Mouse (Mus musculus) cerebral cortex, adult 2 months (tissue): Measurements from ENCODE around the gene Pamr1.

Source experiments
- WGBS: fragments of 180-500 bp; shearing (Covaris S2); methylation state at CpG from one replicate; pipeline ENCODE4 v1.1.7; 2018; 5-methylcytosine and 5-hydroxymethylcytosine counted together

Pamr1 gene

DNA sequence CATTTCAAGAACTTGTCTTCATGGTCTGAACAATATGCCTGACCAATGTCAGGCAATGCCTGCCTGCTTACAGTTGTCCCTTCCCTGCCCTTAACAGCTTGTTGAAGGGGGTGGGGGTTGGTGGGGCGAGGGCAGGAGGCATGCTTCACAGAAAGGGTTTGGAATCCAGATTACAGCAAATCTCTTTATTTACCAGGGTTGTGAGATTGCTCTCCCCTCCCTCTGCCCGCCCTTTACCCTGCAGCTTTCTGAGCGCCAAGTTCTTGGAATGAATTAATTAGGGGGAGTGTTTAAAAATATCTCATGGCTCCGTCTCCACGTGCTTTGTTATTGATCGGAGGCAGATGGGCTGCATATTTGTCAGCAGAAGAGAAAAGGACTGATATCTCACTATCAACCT is 113.5 kb downstream of the Pamr1 start:
- 16% methylated on average over 6 of the region's 6 CpGs for WGBS

DNA sequence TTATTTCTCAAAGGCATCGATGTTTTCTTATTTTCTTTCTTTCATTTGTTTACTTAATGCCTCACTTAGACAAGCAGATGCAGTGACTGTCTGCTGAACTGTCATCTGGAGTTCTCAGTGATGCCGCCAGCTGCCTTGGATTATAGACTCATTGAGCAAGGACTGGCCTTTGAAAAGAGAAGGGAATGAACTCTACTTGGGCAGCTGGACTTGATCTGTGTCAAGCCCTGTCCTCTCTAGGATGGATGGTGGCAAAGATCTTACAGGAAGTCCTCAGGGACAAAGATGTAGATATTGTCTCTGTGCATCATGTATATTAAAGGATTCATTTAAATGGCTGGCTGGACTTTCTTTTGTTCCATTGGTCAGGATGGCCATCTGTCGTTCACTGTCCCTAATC is 114.1 kb downstream of the Pamr1 start:
- WGBS, result 42% methylated on average over 3 of the region's 3 CpGs

DNA sequence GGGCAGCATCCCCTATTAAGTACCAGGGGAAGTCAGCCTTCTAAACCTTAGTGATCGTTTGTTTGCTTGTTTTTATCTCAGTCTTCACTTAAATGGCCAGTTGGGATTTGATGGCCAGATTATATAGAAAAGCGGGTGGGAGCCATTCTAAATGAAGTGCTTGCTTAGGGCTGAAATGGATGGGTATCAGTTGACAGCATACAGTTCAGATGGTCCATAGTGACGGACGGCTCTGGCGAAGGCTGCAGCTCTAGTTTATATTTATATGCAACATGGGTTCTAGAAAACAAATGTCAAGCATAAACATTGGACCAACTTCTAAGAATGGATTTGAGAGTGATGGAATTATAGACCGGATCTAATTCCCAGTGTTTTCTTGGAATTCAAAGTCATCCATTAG is 118.2 kb downstream of the Pamr1 start:
- WGBS, result 79% methylated on average over 6 of the region's 6 CpGs

DNA sequence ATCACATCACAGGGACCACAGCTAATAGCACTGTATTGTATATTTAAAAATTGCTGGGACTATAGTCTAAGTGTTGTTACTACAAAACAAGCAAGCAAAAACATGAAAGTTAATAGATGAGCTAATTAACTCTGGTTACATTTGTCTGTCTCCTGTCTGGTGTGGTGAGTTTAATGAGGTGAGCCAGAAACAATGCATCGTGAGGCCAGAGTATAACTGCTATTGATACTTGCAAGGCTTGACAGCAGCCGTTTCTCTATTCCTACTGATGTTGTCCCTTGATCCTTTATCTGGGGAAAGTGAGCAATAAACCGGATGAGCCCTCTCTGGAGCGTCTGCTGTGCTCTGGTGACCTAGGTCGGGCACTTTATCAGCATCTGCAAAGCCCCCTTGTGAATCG is 119.8 kb downstream of the Pamr1 start:
- WGBS, result 54% methylated on average over 6 of the region's 6 CpGs

DNA sequence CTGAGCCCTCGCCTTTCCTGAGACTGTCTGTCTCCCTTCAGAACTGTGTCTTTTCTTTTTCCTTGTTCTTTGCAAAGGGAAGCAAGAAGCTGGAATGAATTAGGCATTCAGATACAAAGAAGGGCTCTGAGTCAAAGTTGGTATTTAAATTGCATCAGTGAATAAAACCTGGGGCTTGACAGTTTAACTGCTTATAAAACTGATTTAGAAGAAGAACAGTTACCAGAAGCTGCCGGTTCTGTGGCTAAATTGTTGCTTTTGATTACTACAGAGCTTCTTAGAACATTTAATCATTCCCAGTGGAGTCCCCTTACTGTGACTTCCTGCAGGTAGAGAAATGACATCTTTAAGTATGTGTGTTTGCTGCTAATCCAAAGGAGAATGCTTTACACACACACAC is 124.8 kb downstream of the Pamr1 start:
- 28% methylated on average over 2 of the region's 2 CpGs for WGBS

DNA sequence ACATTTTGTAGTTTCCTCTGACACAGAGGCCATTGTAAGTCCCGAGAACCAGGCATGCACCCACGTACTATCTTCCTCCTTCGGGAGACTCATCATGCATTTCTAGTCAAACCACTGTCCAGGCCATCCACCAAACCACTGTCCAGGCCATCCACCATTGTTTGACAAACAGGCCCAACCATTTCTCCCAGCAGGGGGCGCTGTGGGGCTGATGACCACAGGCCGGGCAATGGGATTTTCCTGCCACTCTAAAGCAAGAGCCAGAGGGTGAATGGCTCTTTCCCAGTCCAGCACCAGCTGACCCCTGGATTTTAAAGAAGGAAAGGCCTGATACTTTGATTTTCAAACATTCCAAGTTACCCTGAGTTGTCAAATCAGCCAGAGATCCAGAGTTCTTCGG is 125.5 kb downstream of the Pamr1 start:
- WGBS, result 45% methylated on average over 6 of the region's 6 CpGs

DNA sequence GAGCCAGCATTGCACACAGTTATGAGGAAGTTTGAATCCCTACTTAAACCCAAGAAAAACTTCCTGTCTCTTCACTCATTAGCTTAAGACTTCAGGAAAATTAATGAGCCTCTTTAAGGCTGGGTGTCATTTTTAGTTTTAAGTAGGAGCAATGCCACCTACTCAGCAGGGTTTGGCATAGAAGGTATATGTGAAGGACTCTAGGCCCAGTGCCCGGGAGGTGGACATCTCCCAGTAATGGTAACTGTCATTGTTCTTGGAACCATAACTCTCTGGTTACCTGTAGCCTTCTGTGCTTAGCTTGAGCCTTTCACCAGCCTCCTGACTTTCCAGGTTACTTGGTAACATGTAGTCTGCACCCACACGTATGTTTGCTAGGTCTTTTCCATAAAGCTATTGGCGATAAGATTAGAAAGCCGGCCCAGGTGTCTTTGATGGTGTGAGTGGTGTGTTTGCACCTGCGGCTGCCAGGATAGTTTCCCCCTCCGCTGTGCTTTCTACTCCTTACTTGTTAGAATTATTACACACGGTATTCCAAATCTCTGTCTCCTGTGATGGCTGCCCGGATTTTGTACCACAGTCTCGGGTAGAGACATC is 127.0 kb downstream of the Pamr1 start:
- 66% methylated on average over 9 of the region's 9 CpGs for WGBS

DNA sequence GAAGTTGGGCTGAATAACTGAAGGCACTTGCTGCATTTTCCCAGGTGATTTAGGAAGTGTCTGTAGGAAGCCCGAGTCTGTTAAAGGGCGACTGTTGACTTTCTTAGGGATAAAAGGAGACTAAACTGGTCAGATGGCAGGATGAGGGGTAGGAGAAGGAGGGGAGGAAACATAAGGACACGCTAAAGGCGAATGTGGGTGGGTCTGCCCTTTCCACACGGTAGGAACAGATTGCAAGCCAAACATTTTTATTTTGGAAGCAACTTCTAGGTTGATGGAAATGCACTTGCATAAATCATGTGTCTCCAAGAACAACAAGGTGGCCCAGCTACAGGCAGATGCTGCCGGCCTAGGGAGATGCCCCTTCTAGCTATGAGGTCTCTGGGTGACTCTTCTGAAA is 127.6 kb downstream of the Pamr1 start:
- 35% methylated on average over 6 of the region's 6 CpGs for WGBS

DNA sequence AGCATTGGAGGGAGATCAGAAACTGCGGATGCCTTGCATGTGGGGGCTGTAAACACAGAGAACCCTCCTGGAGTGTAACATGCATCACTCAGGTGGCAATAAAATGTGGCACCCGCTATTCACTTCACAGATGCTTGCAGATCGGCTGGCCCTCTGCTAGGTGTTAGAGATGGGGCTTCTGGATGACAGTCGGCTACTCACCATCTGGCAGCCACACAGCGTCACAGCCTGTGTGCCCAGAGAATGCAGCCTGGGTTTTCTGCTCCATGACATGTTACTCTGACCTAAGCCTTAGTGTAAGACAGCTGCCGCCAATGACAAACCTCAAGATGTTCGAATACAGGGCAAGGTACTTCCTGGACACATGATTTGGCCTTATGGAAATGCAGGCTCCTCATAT is 131.5 kb downstream of the Pamr1 start:
- WGBS, result 58% methylated on average over 7 of the region's 7 CpGs

DNA sequence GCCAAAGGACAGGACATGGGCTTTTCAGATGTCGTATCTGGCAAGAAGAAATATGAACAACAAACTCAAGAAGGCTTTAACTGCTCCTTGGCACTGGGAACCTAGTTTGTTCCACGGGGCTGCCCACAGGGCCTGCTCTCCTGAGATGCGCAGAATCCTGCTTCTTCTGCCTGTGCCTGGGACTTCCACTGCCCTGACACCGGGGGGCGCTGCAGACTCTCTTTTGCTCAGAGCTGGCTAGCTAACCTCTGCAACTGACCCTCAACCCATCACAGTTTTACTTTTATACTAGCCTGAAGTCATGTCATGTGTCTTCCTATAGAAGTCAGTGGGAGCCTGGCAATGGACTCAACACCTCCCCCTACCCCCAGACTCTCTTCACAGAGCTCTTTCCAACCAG is 132.4 kb downstream of the Pamr1 start:
- WGBS, result 38% methylated on average over 5 of the region's 5 CpGs

DNA sequence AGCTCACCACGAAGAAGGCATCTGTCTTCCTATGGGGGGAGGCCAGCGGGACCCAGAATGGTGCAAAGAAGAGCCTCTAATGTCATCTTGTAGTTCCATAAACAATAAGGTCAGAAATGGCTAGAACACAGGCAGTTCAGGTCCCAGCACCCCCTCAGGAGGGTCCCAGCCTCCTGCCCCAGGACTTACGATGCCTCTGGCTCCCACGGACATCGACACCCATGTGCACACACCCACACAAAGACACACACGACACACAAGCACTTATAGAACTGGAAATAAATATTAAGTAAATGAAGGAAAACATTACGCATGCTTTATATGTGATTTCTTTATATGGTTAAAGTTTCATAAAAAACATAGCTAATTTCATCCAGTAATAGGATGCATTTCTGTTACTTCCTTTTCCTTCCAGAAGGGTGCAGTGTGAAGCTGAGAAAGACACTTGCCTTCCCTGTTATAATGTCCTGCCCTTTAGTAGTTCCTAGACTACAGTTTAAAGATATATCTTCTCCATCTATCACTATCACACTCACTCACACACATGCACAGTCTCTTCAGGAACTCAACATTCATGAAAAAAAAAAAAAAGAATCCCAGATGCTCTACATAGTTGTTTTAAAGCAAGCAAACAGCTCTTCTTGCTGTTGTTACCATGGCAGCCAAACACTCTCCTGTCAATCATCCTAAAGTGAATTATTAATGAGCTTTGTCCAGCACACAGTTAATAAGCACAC is 135.7 kb downstream of the Pamr1 start:
- 52% methylated on average over 7 of the region's 7 CpGs for WGBS

DNA sequence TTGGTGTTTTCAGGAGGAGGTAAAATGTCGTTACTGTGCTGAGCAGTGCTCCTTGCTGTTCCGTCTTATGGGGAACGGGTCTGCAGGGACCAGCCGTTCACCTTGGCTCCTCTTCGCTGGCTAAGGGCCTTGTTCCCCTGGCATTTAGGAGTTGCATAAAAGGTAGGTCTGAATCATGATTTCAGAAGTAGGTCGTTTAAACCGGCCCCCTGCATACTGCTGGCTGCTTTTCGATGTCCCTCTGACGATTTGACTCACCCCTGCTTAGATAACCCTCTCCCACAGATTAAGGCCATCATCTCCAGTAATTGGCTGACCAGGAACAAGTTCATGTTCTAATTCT is 136.3 kb downstream of the Pamr1 start:
- 49% methylated on average over 9 of the region's 9 CpGs for WGBS
